Mouse (Mus musculus) liver, adult 2 months (tissue): ENCODE measurements around the gene Abcc9.

Source experiments
- CTCF ChIP-seq: fragments of 200-500 bp; IDR thresholded peaks from 2 replicates; pipeline ENCODE4 v1.5.1; 2011; ENCODE audit warnings: low read depth, low read length, control low read depth
- POLR2A ChIP-seq: fragments of 200-500 bp; IDR thresholded peaks from 2 replicates; pipeline ENCODE4 v1.6.1; 2011; ENCODE audit warnings: low read length, control low read depth; ENCODE audit not compliant: insufficient read depth; ENCODE audit errors: extremely low read depth

- TF ChIP-seq POLR2A (no peak), CTCF (no peak)
Measured at GRCm38 (mm10) chr6:142567452-142567851, 134.7 kb downstream of the Abcc9 start.
